In the genomic region with DNA sequence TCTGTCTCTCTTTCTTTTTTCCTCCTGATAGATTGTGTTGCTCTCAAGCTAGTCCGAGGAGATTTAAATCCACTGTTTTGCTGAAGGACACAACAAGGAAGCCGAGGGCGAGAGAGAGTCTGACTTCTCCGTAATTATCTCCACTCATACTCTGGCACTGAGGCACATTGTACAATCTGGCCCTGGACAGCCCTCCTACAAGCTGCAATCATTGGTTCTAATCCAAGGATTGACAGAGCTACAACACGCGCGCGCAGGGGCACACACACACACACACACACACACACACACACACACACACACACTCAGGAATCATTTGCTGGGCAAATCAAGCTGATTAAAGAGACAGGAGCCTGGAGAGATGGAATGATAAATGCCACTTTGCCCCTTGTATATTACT, we compare ENCODE assay signal across 8 mouse cellular contexts. TPM values are rescaled to one million over a fixed set of nuclear protein-coding genes. Genes with fewer than 3 reads are reported as not detected.
DNase-seq lines count a peak whose midpoint lies in the region; ATAC-seq lines count a peak whose summit lies in the region.

TSS of gene Ntm (minus strand) at position 164 of the 400 bp plus-strand sequence.

- H3K27ac ChIP-seq in liver, embryonic 15.5 days (replicated peaks): no peak within 1 kb of the TSS

- no peak within 1 kb of the TSS for H3K9ac ChIP-seq in liver, embryonic 15.5 days

- H3K9me3 ChIP-seq in liver, embryonic 15.5 days (replicated peaks): no peaks in the 10 kb centered on the region

- H3K4me3 ChIP-seq in liver, embryonic 15.5 days (replicated peaks): no peak within 1 kb of the TSS

- no peak for ATAC-seq in liver, embryonic 15.5 days (ENCODE audit: insufficient read depth)

- peak within 1 kb of the TSS; percentile 27 for H3K4me2 ChIP-seq in liver, embryonic 15.5 days

- H3K36me3 ChIP-seq in liver, embryonic 15.5 days (replicated peaks): no peaks in the 10 kb centered on the region

- 33% methylated on average over 8 of the region's 8 CpGs for WGBS in liver, embryonic 15.5 days (ENCODE audit: insufficient replicate concordance)

- no peaks in the 10 kb centered on the region for H3K4me1 ChIP-seq in liver, embryonic 15.5 days (replicated peaks)

- peak; percentile 5 for DNase-seq in gastrocnemius, postnatal 10 days
- no peak for DNase-seq in gastrocnemius, postnatal 36 days
- DNase-seq in cerebellum, postnatal 36 days: peak; percentile 64 to 72
- peak; percentile 39 for DNase-seq in heart, adult 8-10 months (ENCODE audit: low spot score)
- peak; percentile 10 to 13 for DNase-seq in kidney, postnatal 4 days
- DNase-seq in right cerebral cortex, postnatal 10 days (ENCODE audit: low spot score in 2 of 2): peak; percentile 82 to 90
- no peak for DNase-seq in ovary, adult 18-20 months (ENCODE audit: low spot score)

- peaks cover 34% of the 10 kb centered on the region for H3K27me3 ChIP-seq in liver, embryonic 15.5 days

- intact Hi-C loops in gastrocnemius, postnatal 36 days (cut with DNase I): no loop called here

RNA-seq across cellular contexts. Expression of gene Ntm, which starts in this region (rescaled TPM):
- total RNA-seq in gastrocnemius, postnatal 10 days (2021): 1 to 10 TPM; 4.7 to 5.4 TPM
- 1 to 10 TPM in 1 of 2 experiments, under 1 TPM in 1; 0.64 to 1.5 TPM for total RNA-seq in gastrocnemius, postnatal 36 days (2021)
- 1 to 10 TPM; 1.3 to 2.6 (median 2.1) TPM for total RNA-seq in heart, adult 8-10 months (2022)
- polyA plus RNA-seq in liver, embryonic 15.5 days (2015; fragmentation: Nextera tagmentation; extraction: Ambion mirVana): 0.54 and 0.66 TPM in 2 replicates

Comparison
In these comparisons a context has a peak if more than half of its experiments do, and no peak if none do; other contexts are left out.
1. DNase-seq: peak in gastrocnemius, postnatal 10 days (single experiment), cerebellum, postnatal 36 days (2 of 2), heart, adult 8-10 months (single experiment), kidney, postnatal 4 days (2 of 2) and right cerebral cortex, postnatal 10 days (2 of 2); none in gastrocnemius, postnatal 36 days (0 of 2) and ovary, adult 18-20 months (single experiment).